Mouse (Mus musculus): Measurements from ENCODE around the gene Stum.
"Not testable (repeated sequence)": the region's sequence is repeated elsewhere in the genome, so short reads cannot be mapped to it uniquely, and the experiment has no call there.

The Stum gene

GRCm38 (mm10) chr1:180403694-180404606, 79.4 kb downstream of the Stum start:
- DNase-seq, result no peak

DNA sequence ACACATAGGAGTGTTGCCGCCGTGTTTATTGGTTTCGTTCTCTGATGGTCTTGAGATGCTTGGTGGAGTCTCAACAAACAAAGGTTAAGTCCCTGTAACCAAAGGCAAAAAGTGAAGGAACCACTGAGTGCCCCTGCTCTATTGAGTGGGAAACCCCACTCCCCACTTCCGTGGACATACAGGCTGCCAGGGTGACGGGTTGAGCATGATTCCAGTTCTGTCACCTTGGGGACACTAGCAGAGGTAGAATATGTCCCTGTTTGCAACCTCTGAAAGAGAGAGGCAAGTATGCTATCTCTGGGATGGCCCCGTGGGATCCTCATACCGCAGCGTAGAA, 80.0 kb downstream of the Stum start:
- DNase-seq, result no peak

- DNase-seq, result no peak
These were observed 80.7 kb downstream of the Stum start for GRCm38 (mm10) chr1:180402481-180403081.

GRCm38 (mm10) chr1:180401725-180402124, 81.6 kb downstream of the Stum start:
- DNase-seq, result no peak

DNA sequence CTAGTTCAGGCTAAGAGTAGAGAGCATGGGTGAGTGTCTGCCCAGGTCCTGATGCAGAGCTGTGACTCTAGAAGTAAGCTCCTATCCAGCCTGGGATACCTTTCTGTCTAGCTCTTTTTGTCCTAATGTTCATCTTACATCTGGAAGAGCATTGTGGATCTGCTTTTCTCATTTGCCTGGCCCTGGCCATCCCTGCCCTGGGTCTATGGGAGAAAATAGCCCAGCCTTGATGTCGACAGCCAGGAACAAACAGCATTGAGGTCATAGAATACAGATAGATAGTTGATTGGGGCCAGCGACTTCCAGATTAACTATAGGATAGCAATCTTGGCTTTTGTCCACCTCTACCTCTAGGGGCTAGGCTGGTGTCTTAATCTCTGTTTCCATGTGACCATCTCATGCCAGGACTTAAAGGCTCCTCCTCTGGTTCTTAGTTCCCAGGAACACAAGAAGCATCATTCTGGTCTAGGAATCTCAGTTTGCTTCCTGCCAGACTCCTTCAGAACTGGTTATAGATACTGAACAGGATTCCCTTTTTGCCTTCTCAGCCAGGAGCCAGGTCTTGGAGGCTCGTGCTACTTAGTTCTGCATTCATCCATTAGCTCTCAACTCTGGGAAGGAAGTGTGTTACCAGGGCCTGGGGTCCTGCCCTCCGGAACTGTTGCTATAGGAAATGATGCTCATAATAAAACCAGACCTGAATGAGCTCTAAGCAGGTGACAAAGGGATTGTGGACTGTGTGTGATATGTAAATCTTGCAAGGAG, 82.4 kb downstream of the Stum start:
- no peak for DNase-seq

- no peak for DNase-seq
These were observed 84.9 kb downstream of the Stum start for GRCm38 (mm10) chr1:180398446-180398845.

- no peak for DNase-seq
These were observed 85.6 kb downstream of the Stum start for GRCm38 (mm10) chr1:180397734-180398133.

DNA sequence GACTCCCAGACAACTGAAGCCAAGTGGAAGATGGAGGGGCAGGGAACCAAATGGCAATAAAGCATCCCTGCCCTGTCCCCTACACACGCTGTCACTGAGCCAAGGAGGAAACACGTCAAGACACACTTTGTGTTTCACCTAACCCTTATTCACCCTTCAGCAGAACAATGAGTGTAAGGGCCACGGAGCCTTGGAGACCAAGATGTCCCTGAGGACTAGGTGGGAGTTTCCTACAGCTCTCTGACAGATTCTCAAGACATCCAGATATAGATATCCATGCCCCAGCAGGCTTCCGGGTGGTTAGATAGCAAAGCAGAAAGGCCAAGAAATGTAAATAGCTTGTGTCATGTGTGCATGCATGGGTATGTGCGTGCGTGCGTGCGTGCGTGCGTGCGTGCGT, 89.4 kb downstream of the Stum start:
- no peak for DNase-seq

- DNase-seq, result no peak
These were observed 90.1 kb downstream of the Stum start for GRCm38 (mm10) chr1:180393017-180393797.

- DNase-seq, result no peak
These were observed 91.0 kb downstream of the Stum start for GRCm38 (mm10) chr1:180392137-180392798.

DNA sequence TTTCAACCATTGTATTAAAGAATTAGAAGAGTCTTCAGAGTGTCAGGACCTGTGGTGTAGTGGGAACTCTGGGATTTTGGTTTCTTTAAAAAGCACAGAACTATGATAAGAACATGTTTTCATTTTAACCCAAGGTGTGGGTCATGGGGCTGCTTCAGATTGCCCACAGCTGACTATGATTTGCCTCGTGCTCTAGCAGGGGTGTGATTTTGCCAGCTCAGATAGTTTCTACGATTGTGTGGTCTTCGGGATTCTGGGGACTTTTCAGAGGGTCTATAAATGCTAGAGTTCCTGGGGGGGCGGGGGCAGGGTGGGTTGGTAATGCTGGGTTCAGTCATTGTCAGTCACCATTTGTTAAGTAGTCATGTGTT, 91.7 kb downstream of the Stum start:
- DNase-seq, result no peak

DNA sequence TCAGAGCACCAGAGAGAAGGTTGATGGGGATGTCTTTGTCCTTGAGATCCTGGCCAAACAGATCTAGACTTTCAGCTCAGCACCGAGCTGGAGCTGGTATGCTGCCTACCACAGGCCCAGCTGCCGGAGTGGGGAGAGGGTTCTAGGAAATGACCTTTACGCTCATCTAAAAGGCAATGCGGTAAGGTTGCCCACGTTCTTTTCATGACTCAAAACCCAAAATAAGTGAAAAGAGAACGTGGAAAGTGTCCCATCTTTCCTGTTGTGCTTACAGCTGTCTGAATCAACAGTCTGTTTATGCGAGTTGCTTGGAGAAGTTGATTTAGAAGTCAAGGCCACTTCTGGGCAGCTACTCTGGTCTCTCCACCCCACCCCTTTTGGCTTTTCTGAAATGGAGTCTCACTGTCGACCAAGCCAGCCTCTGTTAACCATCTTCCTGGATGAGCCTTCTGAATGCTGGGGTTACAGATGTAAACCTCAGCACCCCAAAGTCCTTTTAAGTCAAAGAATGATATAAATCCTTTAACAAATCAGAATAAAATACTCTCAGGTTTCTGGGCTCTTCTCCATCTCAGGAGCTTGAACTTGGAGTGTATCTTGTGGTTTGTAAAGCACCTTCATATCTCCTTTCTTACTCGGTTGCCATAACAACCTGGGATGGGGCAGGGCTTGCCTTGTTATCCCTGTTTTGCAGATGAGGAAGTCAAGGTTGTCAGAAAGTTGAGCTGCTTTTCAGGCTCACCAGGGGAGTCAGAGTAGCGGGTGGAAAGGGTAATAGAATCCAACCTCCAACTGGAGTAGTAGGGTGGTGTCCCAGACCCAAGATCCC, 92.3 kb downstream of the Stum start:
- DNase-seq, result no peak

DNA sequence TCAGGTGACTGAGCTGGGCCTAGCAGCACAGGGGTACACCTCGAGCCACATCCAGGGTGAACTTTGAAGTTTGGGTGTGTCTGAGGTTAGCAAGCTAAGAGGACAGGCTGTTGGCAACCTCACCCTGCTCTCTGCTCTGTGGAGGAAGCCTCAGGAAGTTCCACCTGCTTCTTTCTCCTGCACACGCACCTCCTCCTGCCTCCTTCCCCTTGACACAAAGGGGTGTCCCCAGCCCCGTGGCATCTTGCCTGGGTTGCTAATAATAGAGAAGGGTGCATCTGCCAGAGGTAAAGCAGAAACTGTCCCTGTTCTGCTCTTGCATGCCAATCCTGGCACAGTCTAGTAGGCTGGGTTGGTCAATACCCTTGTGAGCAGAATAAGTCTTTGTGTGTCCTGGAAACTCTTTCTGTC, 93.0 kb downstream of the Stum start:
- no peak for DNase-seq

DNA sequence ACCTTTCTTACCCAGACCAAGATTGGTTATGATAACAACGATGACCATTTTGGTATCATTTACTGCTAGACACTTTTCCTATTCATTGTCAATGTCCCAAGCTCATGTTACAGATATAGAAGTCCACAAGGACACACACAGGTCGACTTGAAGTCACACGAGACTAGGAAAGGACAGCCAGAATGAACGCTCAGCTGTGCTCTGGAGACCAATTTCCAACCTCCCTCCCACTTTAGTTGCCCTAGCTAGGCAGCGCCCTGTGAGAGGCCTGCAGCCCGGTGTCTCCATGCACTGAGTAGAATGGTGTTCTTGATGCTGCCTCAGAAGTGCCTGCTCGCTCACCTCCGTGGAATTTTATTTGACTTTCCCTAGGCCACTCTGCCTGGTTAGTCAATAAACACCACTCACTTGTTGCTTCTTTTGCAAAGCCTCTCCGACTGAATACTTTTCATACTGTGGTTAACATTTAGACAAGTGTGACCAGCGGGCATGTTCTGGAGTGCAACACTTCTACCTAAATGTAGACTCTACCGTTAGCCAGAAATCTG, 94.0 kb downstream of the Stum start:
- DNase-seq, result not testable (repeated sequence)

- DNase-seq, result no peak
These were observed 94.8 kb downstream of the Stum start for GRCm38 (mm10) chr1:180388481-180388880.

GRCm38 (mm10) chr1:180387750-180388480, 95.4 kb downstream of the Stum start:
- DNase-seq, result no peak

GRCm38 (mm10) chr1:180386951-180387749, 96.2 kb downstream of the Stum start:
- DNase-seq, result peak; percentile 99

DNA sequence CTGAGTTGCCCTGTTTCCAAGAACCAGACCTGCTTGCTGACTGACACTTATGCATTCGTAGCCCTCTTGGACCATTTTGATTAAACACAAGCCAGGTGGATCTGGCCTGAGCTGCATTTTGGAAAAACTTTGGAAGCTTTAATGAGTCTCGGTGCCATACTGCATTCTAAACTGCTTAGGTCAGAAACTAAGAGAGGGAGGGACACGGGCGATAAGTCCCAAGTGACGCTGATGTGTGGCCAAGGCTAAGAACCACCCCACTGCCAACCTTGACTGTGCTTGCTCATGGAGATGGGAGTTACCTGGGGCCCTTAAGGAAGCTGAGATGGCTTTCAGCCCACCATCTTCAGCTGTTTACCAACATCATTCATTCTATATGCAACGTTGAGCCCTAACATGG, 98.0 kb downstream of the Stum start:
- DNase-seq, result no peak

DNA sequence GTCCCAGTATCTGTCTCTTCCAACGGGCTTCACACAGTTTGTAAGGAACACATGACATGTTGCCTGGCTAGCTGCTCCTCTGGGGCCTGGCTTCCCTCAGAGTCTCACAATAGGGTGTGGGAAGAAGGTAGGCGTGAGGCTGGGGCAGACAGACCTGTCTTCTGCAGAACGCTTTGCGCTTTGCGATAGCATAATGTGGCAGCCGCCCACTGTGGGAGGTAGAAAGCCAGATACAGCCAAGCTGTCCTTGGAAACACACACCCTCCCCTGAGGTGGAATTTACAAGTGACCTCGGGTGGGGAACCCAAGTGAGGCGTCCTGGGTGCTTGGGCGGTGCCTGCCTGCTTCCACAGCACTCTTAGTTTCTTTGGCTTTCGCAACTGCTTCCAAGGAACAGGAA, 98.8 kb downstream of the Stum start:
- DNase-seq, result peak; percentile 67

- no peak for DNase-seq
These were observed 99.4 kb downstream of the Stum start for GRCm38 (mm10) chr1:180383884-180384283.
